In genomic region chr11:119526068-119526966, GRCm38 (mm10) we compare ENCODE assay signal across 17 mouse cellular contexts.
"Had no signal": no experiment of that assay in that cellular context is flagged by ENCODE, and none has a peak within 500 bp of the region (broad histone marks: within the 10 kb centered on the region; RNA-seq: fewer than 3 reads in every experiment).

No protein-coding gene starts in this region.

- H3K4me2 ChIP-seq: limb, embryonic 12.5 days; limb, embryonic 15.5 days; liver, embryonic 13.5 days; lung, embryonic 14.5 days; midbrain, embryonic 11.5 days had no signal

- ATAC-seq: lung, postnatal 0 days had no signal

- H3K36me3 ChIP-seq: limb, embryonic 12.5 days; limb, embryonic 15.5 days; liver, embryonic 13.5 days had no signal

- H3K9ac ChIP-seq: limb, embryonic 12.5 days; limb, embryonic 15.5 days; liver, embryonic 13.5 days; lung, embryonic 14.5 days had no signal

- H3K27ac ChIP-seq: kidney, postnatal 0 days; left cerebral cortex, adult 2 months; limb, embryonic 12.5 days; limb, embryonic 15.5 days; liver, embryonic 13.5 days; macrophage; stomach, postnatal 0 days had no signal

- H3K4me3 ChIP-seq: left cerebral cortex, adult 2 months; limb, embryonic 12.5 days; limb, embryonic 15.5 days; liver, embryonic 13.5 days; megakaryocyte, embryonic 14.5 days had no signal

- DNase-seq: kidney, adult 18-20 months; kidney, postnatal 25 days; layer of hippocampus, postnatal 36 days; left cerebral cortex, postnatal 4 days; liver, embryonic 13.5 days; lung, embryonic 14.5 days; midbrain, embryonic 14.5 days; thymus, postnatal 25 days had no signal

- H3K27me3 ChIP-seq: limb, embryonic 15.5 days; liver, embryonic 13.5 days had no signal

- H3K9me3 ChIP-seq: limb, embryonic 12.5 days; limb, embryonic 15.5 days; liver, embryonic 13.5 days had no signal
